Mouse (Mus musculus): ENCODE data around the gene Trpm7. TPM values are rescaled to one million over a fixed set of nuclear protein-coding genes. Genes with fewer than 3 reads are reported as not detected.
A peak's percentile ranks its signal among the peaks of the same experiment; 100 is the strongest.

The Trpm7 gene
- polyA plus RNA-seq, 1 experiment from 2014 or later, result 34.3 TPM

- Histone ChIP-seq H3K9me3 (ENCODE audit: control insufficient read depth, low read length) (no peaks in the 10 kb centered on the region), H3K36me3 (replicated peaks; ENCODE audit: control insufficient read depth, insufficient read depth) (no peaks in the 10 kb centered on the region), H3K27ac (no peak overlapping the region), H3K27me3 (ENCODE audit: control insufficient read depth, insufficient read depth, low read length) (no peaks in the 10 kb centered on the region), H3K4me1 (replicated peaks; ENCODE audit: control insufficient read depth, insufficient read depth, low read length) (no peaks in the 10 kb centered on the region), H3K4me3 (replicated peaks; ENCODE audit: low read length) (no peak overlapping the region), H3K9ac (no peak overlapping the region), H3K4me2 (replicated peaks) (no peak overlapping the region)
- ATAC-seq (ENCODE audit: low FRiP score) (no peak), DNase-seq (ENCODE audit: low spot score) (no peak)
- 77% methylated on average over 19 of the region's 19 CpGs for WGBS
Measured at GRCm38 (mm10) chr2:126769431-126770181, 106.4 kb downstream of the Trpm7 start.

- Histone ChIP-seq H3K27me3 (ENCODE audit: control insufficient read depth, insufficient read depth, low read length) (no peaks in the 10 kb centered on the region), H3K9me3 (ENCODE audit: control insufficient read depth, low read length) (no peaks in the 10 kb centered on the region), H3K27ac (no peak overlapping the region), H3K9ac (no peak overlapping the region), H3K36me3 (replicated peaks; ENCODE audit: control insufficient read depth, insufficient read depth) (no peaks in the 10 kb centered on the region; the same call in 1 of the 2 replicates), H3K4me2 (replicated peaks) (no peak overlapping the region), H3K4me1 (replicated peaks; ENCODE audit: control insufficient read depth, insufficient read depth, low read length) (no peaks in the 10 kb centered on the region), H3K4me3 (replicated peaks; ENCODE audit: low read length) (no peak overlapping the region)
- WGBS, result 73% methylated on average over 4 of the region's 4 CpGs
- ATAC-seq (ENCODE audit: low FRiP score), result no peak
- no peak for DNase-seq (ENCODE audit: low spot score)
Measured at GRCm38 (mm10) chr2:126768194-126768593, 107.8 kb downstream of the Trpm7 start.

DNA sequence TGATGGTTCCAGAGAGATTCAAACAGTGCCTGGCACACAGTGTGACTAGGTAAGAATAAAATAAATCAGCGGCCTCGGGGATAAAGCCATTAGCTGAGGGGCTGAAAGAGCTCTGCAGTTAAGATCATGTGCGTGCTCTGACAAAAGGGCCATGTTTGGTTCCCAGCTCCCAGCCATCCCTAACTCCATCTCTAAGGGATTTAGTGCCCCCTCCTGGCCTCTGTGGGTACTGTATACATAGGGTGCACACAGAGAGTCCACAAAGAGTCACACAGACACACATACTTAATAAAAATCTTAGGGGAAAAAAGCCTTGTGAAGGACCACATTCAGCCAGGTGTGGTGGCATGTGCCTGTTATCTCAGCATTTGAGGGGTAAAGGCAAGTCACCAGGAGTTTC is 108.4 kb downstream of the Trpm7 start:
- no peak overlapping the region for H3K4me2 ChIP-seq (replicated peaks)
- peaks cover 5% of the 10 kb centered on the region for H3K36me3 ChIP-seq (replicated peaks; ENCODE audit: control insufficient read depth, insufficient read depth)
- H3K27ac ChIP-seq, result no peak overlapping the region
- no peak overlapping the region for H3K4me3 ChIP-seq (replicated peaks; ENCODE audit: low read length)
- H3K27me3 ChIP-seq (ENCODE audit: control insufficient read depth, insufficient read depth, low read length), result no peaks in the 10 kb centered on the region
- WGBS, result 97% methylated on average over 3 of the region's 3 CpGs
- ATAC-seq (ENCODE audit: low FRiP score), result no peak
- H3K9me3 ChIP-seq (ENCODE audit: control insufficient read depth, low read length), result no peaks in the 10 kb centered on the region
- no peaks in the 10 kb centered on the region for H3K4me1 ChIP-seq (replicated peaks; ENCODE audit: control insufficient read depth, insufficient read depth, low read length)
- no peak for DNase-seq (ENCODE audit: low spot score)
- H3K9ac ChIP-seq, result no peak overlapping the region

DNA sequence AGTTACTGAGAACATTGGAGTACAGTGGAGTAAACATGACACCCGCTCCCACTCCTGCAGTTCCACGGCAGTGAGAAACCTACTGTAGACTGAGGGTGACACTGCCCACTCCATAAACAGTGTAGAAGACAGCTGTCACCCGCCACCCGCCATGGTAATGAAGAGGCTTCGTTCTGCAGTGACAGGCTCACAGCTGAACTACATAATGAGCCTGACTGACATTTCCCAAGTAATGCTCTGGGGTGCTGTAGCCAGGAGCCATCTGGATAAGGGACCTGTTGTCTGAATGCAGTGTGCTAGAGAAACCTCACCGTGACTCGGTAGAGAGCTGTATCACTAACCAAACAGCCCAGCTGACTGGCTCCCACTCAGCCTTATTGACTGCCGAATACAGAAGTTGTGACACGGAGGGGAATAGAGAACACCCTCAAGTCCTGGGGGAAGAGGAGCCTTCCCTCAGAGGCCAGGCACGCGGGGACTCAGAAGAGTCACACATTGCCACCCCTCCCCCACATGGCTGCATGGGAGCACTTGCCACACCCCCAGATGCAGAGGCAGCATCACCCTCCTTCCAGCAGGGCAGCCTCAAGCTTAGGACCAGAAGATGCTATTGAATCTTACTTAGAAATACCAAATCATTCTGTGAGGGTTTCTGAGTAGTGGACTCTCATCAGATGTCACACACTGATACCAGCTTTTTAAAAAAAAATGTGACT is 110.0 kb downstream of the Trpm7 start:
- Histone ChIP-seq H3K9ac (no peak overlapping the region), H3K4me3 (replicated peaks; ENCODE audit: low read length) (no peak overlapping the region), H3K4me2 (replicated peaks) (no peak overlapping the region; the same call in 1 of the 2 replicates), H3K27me3 (ENCODE audit: control insufficient read depth, insufficient read depth, low read length) (no peaks in the 10 kb centered on the region), H3K36me3 (replicated peaks; ENCODE audit: control insufficient read depth, insufficient read depth) (peaks cover 21% of the 10 kb centered on the region), H3K27ac (no peak overlapping the region), H3K4me1 (replicated peaks; ENCODE audit: control insufficient read depth, insufficient read depth, low read length) (no peaks in the 10 kb centered on the region), H3K9me3 (ENCODE audit: control insufficient read depth, low read length) (no peaks in the 10 kb centered on the region)
- DNase-seq (ENCODE audit: low spot score) (no peak), ATAC-seq (ENCODE audit: low FRiP score) (peak; percentile 66; the same call in 1 of the 2 replicates)
- WGBS, result 35% methylated on average over 11 of the region's 11 CpGs

GRCm38 (mm10) chr2:126759351-126759750 is 116.7 kb downstream of the Trpm7 start:
- no peak overlapping the region for H3K27ac ChIP-seq
- no peaks in the 10 kb centered on the region for H3K4me1 ChIP-seq (replicated peaks; ENCODE audit: control insufficient read depth, insufficient read depth, low read length)
- WGBS, result 95% methylated on average over 7 of the region's 7 CpGs
- DNase-seq (ENCODE audit: low spot score), result no peak
- no peak overlapping the region for H3K9ac ChIP-seq
- H3K9me3 ChIP-seq (ENCODE audit: control insufficient read depth, low read length), result no peaks in the 10 kb centered on the region
- H3K27me3 ChIP-seq (ENCODE audit: control insufficient read depth, insufficient read depth, low read length), result no peaks in the 10 kb centered on the region
- H3K4me3 ChIP-seq (replicated peaks; ENCODE audit: low read length), result no peak overlapping the region
- ATAC-seq (ENCODE audit: low FRiP score), result no peak
- peaks cover 87% of the 10 kb centered on the region for H3K36me3 ChIP-seq (replicated peaks; ENCODE audit: control insufficient read depth, insufficient read depth)
- H3K4me2 ChIP-seq (replicated peaks), result no peak overlapping the region

GRCm38 (mm10) chr2:126755664-126756063 is 120.4 kb downstream of the Trpm7 start:
- ATAC-seq (ENCODE audit: low FRiP score), result no peak
- no peak overlapping the region for H3K4me3 ChIP-seq (replicated peaks; ENCODE audit: low read length)
- H3K27me3 ChIP-seq (ENCODE audit: control insufficient read depth, insufficient read depth, low read length), result no peaks in the 10 kb centered on the region
- H3K4me2 ChIP-seq (replicated peaks), result no peak overlapping the region
- no peak for DNase-seq (ENCODE audit: low spot score)
- no peaks in the 10 kb centered on the region for H3K4me1 ChIP-seq (replicated peaks; ENCODE audit: control insufficient read depth, insufficient read depth, low read length)
- no peak overlapping the region for H3K27ac ChIP-seq
- WGBS, result over 99% methylated on average over 6 of the region's 6 CpGs
- no peak overlapping the region for H3K9ac ChIP-seq
- H3K36me3 ChIP-seq (replicated peaks; ENCODE audit: control insufficient read depth, insufficient read depth), result peaks cover 98% of the 10 kb centered on the region
- no peaks in the 10 kb centered on the region for H3K9me3 ChIP-seq (ENCODE audit: control insufficient read depth, low read length)

DNA sequence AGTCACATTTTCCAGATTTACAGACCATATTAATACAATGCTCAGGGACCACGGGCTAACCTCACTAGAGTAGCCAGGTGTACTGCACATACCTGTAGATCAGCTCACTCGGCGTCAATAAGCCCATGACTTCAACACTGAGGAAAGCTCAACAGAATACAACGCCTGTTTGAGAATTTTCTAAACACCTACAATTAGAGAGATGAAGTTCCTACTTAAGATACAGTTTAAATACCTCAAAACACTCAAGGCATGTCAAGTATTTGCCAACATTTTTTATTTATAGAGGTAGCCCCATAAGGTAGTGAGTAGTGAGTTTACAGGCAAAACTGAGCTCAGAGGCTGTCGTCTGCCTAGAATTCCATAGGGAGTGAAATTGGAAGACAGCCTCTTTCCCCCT is 132.6 kb downstream of the Trpm7 start:
- no peak overlapping the region for H3K4me2 ChIP-seq (replicated peaks)
- ATAC-seq (ENCODE audit: low FRiP score), result no peak
- WGBS, result 95% methylated on average over 5 of the region's 5 CpGs
- no peak overlapping the region for H3K27ac ChIP-seq
- peaks cover 83% of the 10 kb centered on the region for H3K36me3 ChIP-seq (replicated peaks; ENCODE audit: control insufficient read depth, insufficient read depth)
- no peak overlapping the region for H3K4me3 ChIP-seq (replicated peaks; ENCODE audit: low read length)
- no peak for DNase-seq (ENCODE audit: low spot score)
- H3K27me3 ChIP-seq (ENCODE audit: control insufficient read depth, insufficient read depth, low read length), result no peaks in the 10 kb centered on the region
- H3K9me3 ChIP-seq (ENCODE audit: control insufficient read depth, low read length), result no peaks in the 10 kb centered on the region
- H3K9ac ChIP-seq, result no peak overlapping the region
- no peaks in the 10 kb centered on the region for H3K4me1 ChIP-seq (replicated peaks; ENCODE audit: control insufficient read depth, insufficient read depth, low read length)

Small RNA genes within 50 kb of the gene (microRNA-seq; reads per million reads assigned to microRNA genes)
- 1.3 reads per million for gene Mir3473g

Other genes starting within 250 kb of the Trpm7 start
- 41.7 and 43.8 TPM in 2 replicates for gene Gabpb1, start 199.9 kb downstream of the Trpm7 start, polyA plus RNA-seq (2014; fragmentation: Nextera tagmentation; extraction: Ambion mirVana)
- gene Usp8, start 168.9 kb downstream of the Trpm7 start, polyA plus RNA-seq (2014; fragmentation: Nextera tagmentation; extraction: Ambion mirVana), result 30.0 and 35.2 TPM in 2 replicates
- gene Usp50, start 92.8 kb downstream of the Trpm7 start, polyA plus RNA-seq (2014; fragmentation: Nextera tagmentation; extraction: Ambion mirVana), result 2.3 and 3.8 TPM in 2 replicates
- 37.8 and 40.2 TPM in 2 replicates for gene Sppl2a, start 57.0 kb upstream of the Trpm7 start, polyA plus RNA-seq (2014; fragmentation: Nextera tagmentation; extraction: Ambion mirVana)
- 10.2 and 11.4 TPM in 2 replicates for gene Ap4e1, start 132.5 kb upstream of the Trpm7 start, polyA plus RNA-seq (2014; fragmentation: Nextera tagmentation; extraction: Ambion mirVana)
- gene Blvra, start 194.4 kb upstream of the Trpm7 start, polyA plus RNA-seq (2014; fragmentation: Nextera tagmentation; extraction: Ambion mirVana), result 27.7 and 32.9 TPM in 2 replicates